Mouse (Mus musculus): ENCODE measurements around the gene Slc47a1. TPM values are rescaled to one million over a fixed set of nuclear protein-coding genes. Genes with fewer than 3 reads are reported as not detected.

The Slc47a1 gene
- total RNA-seq, 1 experiment = 31.6 TPM

DNA sequence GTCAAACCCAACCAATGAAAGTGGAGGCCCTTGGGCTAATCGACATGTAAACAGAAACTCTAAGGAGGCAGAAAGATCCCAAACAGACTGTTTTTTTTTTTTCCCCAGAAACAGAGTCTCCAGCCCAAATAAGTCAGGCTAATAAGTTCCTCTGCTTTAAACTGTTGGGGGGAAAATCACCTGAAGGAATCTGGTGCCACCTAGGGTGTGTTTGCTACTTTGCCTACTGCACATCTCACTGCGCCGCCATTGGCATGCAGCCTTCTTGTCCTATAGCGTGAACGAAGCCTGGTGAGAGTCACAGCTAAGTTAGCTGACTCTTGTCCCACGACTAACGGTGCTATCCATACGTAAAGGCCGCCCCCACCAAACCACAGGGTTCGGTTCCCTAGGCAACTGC lies 40.6 kb downstream of the Slc47a1 start:
- Histone ChIP-seq H3K4me1 (ENCODE audit: control insufficient read depth in 2 of 2, insufficient read depth in 2 of 2, low read length in 2 of 2, poor library complexity in 1 of 2) (peaks cover 0 to 7% of the 10 kb centered on the region in 2 experiments; a peak in 1 of 4 replicates), H3K9ac (ENCODE audit: insufficient read depth, low read depth, low read length, poor library complexity, severe bottlenecking) (no peak overlapping the region), H3K9me3 (ENCODE audit: control insufficient read depth, insufficient read depth, low read depth, low read length) (no peaks in the 10 kb centered on the region), H3K4me3 (ENCODE audit: insufficient read depth in 1 of 2, low read depth in 1 of 2, low read length in 2 of 2, poor library complexity in 1 of 2, severe bottlenecking in 1 of 2) (no peak overlapping the region), H3K36me3 (ENCODE audit: control insufficient read depth, insufficient read depth, low read length, poor library complexity, severe bottlenecking) (no peaks in the 10 kb centered on the region), H3K27ac (ENCODE audit: insufficient read depth, low read depth, low read length, poor library complexity, severe bottlenecking) (no peak overlapping the region)
- TF ChIP-seq MAFK (IDR thresholded peaks at IDR 0.05; ENCODE audit: insufficient read depth, low read depth, low read length) (no peak), CHD2 (IDR thresholded peaks at IDR 0.05; ENCODE audit: low read depth, low read length) (no peak), HCFC1 (IDR thresholded peaks at IDR 0.05; ENCODE audit: borderline replicate concordance, insufficient read depth, low read length) (no peak), ZNF384 (IDR thresholded peaks at IDR 0.05; ENCODE audit: low read depth, low read length) (no peak), ZC3H11A (IDR thresholded peaks at IDR 0.05; ENCODE audit: borderline replicate concordance, low read depth, low read length) (no peak)
- in situ Hi-C loops (cut with MboI; ENCODE audit: low sequenced_read_pairs in 2 of 2, unreplicated experiment in 2 of 2) = no loop called here
- no peak for DNase-seq (ENCODE audit: low read depth, low spot score)

- DNase-seq (ENCODE audit: low read depth, low spot score) = no peak
- H3K36me3 ChIP-seq (ENCODE audit: control insufficient read depth, insufficient read depth, low read length, poor library complexity, severe bottlenecking) = no peaks in the 10 kb centered on the region
- H3K4me1 ChIP-seq (ENCODE audit: control insufficient read depth in 2 of 2, insufficient read depth in 2 of 2, low read length in 2 of 2, poor library complexity in 1 of 2) = peaks cover 0 to 4% of the 10 kb centered on the region in 2 experiments; a peak in 1 of 4 replicates
- no peak overlapping the region for H3K4me3 ChIP-seq (ENCODE audit: insufficient read depth in 1 of 2, low read depth in 1 of 2, low read length in 2 of 2, poor library complexity in 1 of 2, severe bottlenecking in 1 of 2)
- no peak overlapping the region for H3K9ac ChIP-seq (ENCODE audit: insufficient read depth, low read depth, low read length, poor library complexity, severe bottlenecking)
- TF ChIP-seq ZC3H11A (IDR thresholded peaks at IDR 0.05; ENCODE audit: borderline replicate concordance, low read depth, low read length) (no peak), CHD2 (IDR thresholded peaks at IDR 0.05; ENCODE audit: low read depth, low read length) (no peak), HCFC1 (IDR thresholded peaks at IDR 0.05; ENCODE audit: borderline replicate concordance, insufficient read depth, low read length) (no peak), MAFK (IDR thresholded peaks at IDR 0.05; ENCODE audit: insufficient read depth, low read depth, low read length) (no peak), ZNF384 (IDR thresholded peaks at IDR 0.05; ENCODE audit: low read depth, low read length) (no peak)
- in situ Hi-C loops (cut with MboI; ENCODE audit: low sequenced_read_pairs in 2 of 2, unreplicated experiment in 2 of 2) = no loop called here
- no peaks in the 10 kb centered on the region for H3K9me3 ChIP-seq (ENCODE audit: control insufficient read depth, insufficient read depth, low read depth, low read length)
- no peak overlapping the region for H3K27ac ChIP-seq (ENCODE audit: insufficient read depth, low read depth, low read length, poor library complexity, severe bottlenecking)
Measured at GRCm38 (mm10) chr11:61320904-61321687, 57.0 kb downstream of the Slc47a1 start.

DNA sequence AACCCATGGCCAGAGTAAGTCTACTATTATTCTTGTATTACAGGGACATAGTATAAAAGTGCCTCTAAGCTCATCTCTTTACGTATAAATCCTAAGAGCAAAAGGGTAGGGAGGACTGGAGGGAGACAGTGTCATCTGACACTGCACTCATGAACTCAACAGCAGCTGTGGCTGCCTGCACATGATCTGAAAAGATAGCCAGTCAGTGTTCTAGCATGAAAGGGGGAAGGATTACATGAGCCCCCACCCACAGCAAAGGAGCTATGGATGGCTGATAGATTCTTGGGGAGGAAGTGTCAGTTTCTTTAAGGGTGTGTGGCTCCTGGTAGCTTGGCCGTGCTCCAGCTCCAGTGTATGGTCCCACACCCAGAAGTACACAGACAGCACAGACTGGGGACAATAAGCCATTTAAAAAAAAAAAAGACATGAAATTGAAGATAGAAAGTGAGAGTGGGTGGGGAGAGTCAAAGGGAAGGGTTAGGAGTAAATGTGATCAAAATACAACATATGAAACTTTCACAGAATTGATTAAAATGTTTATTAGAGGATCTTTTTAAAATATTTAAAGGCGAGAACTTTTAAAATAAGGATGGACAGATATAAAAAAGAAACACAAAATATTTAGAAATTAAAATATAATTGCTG lies 58.1 kb downstream of the Slc47a1 start:
- Histone ChIP-seq H3K4me1 (ENCODE audit: control insufficient read depth in 2 of 2, insufficient read depth in 2 of 2, low read length in 2 of 2, poor library complexity in 1 of 2) (peaks cover 0 to 4% of the 10 kb centered on the region in 2 experiments; a peak in 1 of 4 replicates), H3K9ac (ENCODE audit: insufficient read depth, low read depth, low read length, poor library complexity, severe bottlenecking) (no peak overlapping the region), H3K4me3 (ENCODE audit: insufficient read depth in 1 of 2, low read depth in 1 of 2, low read length in 2 of 2, poor library complexity in 1 of 2, severe bottlenecking in 1 of 2) (no peak overlapping the region), H3K9me3 (ENCODE audit: control insufficient read depth, insufficient read depth, low read depth, low read length) (no peaks in the 10 kb centered on the region), H3K27ac (ENCODE audit: insufficient read depth, low read depth, low read length, poor library complexity, severe bottlenecking) (no peak overlapping the region), H3K36me3 (ENCODE audit: control insufficient read depth, insufficient read depth, low read length, poor library complexity, severe bottlenecking) (no peaks in the 10 kb centered on the region)
- in situ Hi-C loops (cut with MboI; ENCODE audit: low sequenced_read_pairs in 2 of 2, unreplicated experiment in 2 of 2) = no loop called here
- no peak for DNase-seq (ENCODE audit: low read depth, low spot score)
- TF ChIP-seq ZC3H11A (IDR thresholded peaks at IDR 0.05; ENCODE audit: borderline replicate concordance, low read depth, low read length) (no peak), MAFK (IDR thresholded peaks at IDR 0.05; ENCODE audit: insufficient read depth, low read depth, low read length) (no peak), CHD2 (IDR thresholded peaks at IDR 0.05; ENCODE audit: low read depth, low read length) (no peak), ZNF384 (IDR thresholded peaks at IDR 0.05; ENCODE audit: low read depth, low read length) (no peak)

GRCm38 (mm10) chr11:61319233-61319922 lies 58.8 kb downstream of the Slc47a1 start:
- TF ChIP-seq CHD2 (IDR thresholded peaks at IDR 0.05; ENCODE audit: low read depth, low read length) (no peak), HCFC1 (IDR thresholded peaks at IDR 0.05; ENCODE audit: borderline replicate concordance, insufficient read depth, low read length) (no peak), ZC3H11A (IDR thresholded peaks at IDR 0.05; ENCODE audit: borderline replicate concordance, low read depth, low read length) (no peak), MAFK (IDR thresholded peaks at IDR 0.05; ENCODE audit: insufficient read depth, low read depth, low read length) (no peak), ZNF384 (IDR thresholded peaks at IDR 0.05; ENCODE audit: low read depth, low read length) (no peak)
- Histone ChIP-seq H3K9ac (ENCODE audit: insufficient read depth, low read depth, low read length, poor library complexity, severe bottlenecking) (no peak overlapping the region), H3K9me3 (ENCODE audit: control insufficient read depth, insufficient read depth, low read depth, low read length) (no peaks in the 10 kb centered on the region), H3K4me1 (ENCODE audit: control insufficient read depth in 2 of 2, insufficient read depth in 2 of 2, low read length in 2 of 2, poor library complexity in 1 of 2) (peaks cover 0 to 4% of the 10 kb centered on the region in 2 experiments; a peak in 1 of 4 replicates), H3K27ac (ENCODE audit: insufficient read depth, low read depth, low read length, poor library complexity, severe bottlenecking) (no peak overlapping the region), H3K36me3 (ENCODE audit: control insufficient read depth, insufficient read depth, low read length, poor library complexity, severe bottlenecking) (no peaks in the 10 kb centered on the region), H3K4me3 (ENCODE audit: insufficient read depth in 1 of 2, low read depth in 1 of 2, low read length in 2 of 2, poor library complexity in 1 of 2, severe bottlenecking in 1 of 2) (no peak overlapping the region)
- DNase-seq (ENCODE audit: low read depth, low spot score) = no peak
- in situ Hi-C loops (cut with MboI; ENCODE audit: low sequenced_read_pairs in 2 of 2, unreplicated experiment in 2 of 2) = no loop called here
